Mouse (Mus musculus): ENCODE measurements at regions not wholly inside any gene's neighbourhood (a gene's known extent, or its start where the extent isn't known, plus 50 kb on each side); places are given as distances from the start of the nearest gene placed in this dataset.

DNA sequence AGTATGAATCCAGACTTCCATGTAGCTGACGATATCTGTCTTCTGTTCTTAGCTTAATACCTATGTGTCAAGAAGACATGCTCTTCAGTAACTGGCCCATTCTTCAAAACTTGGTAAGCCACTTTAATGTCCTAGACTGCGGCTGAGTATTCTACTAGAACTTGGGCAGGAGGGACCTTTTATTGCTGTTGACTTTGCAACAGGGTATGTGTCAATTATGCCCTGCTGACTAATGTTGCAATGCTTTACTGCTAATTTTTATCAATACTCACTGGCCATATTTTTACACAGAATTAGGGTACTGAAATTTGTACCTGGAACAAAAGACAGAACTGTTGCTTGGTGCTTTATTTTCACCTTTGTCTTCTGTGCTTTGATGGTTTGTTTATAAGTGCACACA, 746.9 kb downstream of the Ppargc1a start:
- DNase-seq (ENCODE audit: low read depth, low spot score), result no peak

DNA sequence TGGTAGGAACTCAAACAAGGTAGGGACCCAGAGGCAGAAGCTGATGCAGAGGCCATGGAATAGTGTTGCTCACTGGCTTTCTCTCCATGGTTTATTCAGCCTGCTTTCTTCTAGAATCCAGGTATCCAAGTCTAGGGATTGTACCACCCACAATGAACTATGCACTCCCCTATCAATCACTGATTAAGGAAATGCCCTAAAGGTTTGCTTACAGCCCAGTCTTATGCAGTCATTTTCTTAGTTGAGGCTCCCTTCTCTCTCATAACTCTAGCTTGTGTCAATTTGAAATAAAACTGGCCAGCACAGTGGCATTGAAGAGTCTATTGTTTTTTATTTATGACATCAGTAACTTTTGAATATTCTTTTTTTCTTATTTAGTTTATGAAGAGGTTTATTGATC, 747.6 kb downstream of the Ppargc1a start:
- DNase-seq (ENCODE audit: low read depth, low spot score), result no peak

DNA sequence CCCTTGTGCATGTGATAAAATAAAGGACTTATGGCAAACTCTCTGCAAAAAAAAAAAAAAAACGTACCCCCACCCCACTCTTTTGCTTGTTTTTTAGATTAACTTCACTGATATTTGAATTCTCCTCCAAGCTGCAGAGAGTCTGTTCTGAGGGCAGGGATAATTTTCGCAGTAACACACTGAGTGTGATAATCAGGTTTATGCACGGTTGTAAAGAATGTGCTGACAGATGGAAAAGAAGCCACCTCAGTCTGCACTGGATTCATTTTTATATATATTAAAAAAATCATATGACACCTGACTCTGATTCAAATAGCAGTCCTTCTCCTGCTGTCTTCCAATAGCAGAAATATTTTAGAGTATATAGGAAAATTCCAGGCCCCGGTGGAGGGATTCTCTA, 736.5 kb upstream of the Adgra3 start:
- no peak for DNase-seq (ENCODE audit: low read depth, low spot score)

- no peak for DNase-seq (ENCODE audit: low read depth, low spot score)
These were observed 735.8 kb upstream of the Adgra3 start for GRCm38 (mm10) chr5:50794453-50795169.

- no peak for DNase-seq (ENCODE audit: low read depth, low spot score)
These were observed 734.8 kb upstream of the Adgra3 start for GRCm38 (mm10) chr5:50793558-50793957.

DNA sequence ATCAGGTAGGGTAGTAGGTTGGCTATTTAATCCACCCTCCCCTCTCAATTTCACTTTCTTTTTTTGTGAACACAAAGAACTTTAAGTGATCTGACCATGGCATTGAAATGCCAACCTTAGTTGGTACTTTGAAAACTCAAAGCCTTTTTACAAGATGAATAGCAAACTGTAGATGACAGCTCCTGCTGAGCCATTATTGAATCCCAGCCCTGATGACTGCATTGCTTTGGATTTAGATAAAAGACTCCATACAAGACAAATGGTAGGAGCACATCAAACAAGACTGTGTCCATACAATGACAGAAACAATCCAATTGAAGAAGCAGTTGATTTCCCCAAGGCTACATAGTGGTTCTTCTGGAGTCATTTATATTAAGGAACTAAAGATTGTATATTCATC, 726.5 kb upstream of the Adgra3 start:
- no peak for DNase-seq (ENCODE audit: low read depth, low spot score)

DNA sequence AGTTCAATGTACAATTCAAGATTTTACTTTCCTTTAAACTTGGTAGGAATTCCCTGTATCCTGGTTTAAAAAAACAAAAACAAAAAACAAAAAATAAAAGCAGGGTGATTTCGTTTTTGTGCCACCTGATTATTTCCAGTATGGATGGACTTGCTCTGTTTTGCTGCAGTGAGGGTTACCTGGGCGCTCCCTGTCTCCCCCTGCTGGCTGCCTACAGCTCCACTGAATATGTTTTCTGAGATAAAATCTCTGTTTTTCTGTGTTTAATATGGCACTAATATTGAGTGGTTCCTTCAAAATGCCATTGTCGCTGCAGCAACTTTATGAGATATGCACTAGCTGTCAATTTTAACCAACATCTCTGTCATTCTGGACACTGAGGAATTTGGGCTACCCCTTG, 720.3 kb upstream of the Adgra3 start:
- no peak for DNase-seq (ENCODE audit: low read depth, low spot score)

- DNase-seq (ENCODE audit: low read depth, low spot score), result no peak
These were observed 719.4 kb upstream of the Adgra3 start for GRCm38 (mm10) chr5:50778221-50778620.

DNA sequence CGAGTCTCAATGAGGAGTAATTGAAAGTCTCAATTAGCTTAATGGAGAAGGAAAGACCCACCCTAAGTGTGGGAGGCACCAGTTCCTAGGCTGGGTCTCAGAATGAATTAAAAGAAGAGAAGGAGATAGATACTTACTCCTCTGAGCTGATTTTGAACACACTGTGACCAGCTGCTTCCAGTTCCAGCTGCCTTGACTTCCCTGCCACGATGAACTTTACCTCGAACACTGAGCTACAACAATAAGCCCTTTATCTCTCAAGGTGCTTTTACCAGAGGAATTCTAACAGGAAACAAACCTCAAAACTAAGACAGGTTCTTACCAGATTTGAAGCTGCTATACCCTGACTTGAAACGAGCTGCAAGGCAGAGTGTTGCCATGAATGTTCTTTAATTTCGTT, 703.5 kb upstream of the Adgra3 start:
- DNase-seq (ENCODE audit: low read depth, low spot score), result no peak

GRCm38 (mm10) chr5:50760386-50760785, 701.6 kb upstream of the Adgra3 start:
- DNase-seq (ENCODE audit: low read depth, low spot score), result no peak

DNA sequence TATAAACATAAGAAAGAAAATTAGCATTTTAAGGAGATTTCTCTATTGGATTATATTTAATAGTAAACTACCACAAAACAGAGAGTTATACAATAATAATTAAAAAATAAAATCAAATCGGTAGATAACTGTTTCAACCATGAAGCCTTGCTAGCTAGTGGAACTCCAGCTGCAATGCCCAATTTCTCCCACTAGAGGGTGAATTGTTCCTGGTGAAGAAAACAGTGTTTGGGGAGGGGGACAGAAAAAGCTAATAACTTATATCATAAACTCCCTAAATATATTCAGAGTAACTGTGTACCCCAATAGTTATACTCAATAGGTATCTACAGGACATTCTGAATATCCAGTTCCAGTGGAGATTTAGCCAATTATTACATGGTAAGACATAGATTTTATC, 694.0 kb upstream of the Adgra3 start:
- no peak for DNase-seq (ENCODE audit: low read depth, low spot score)

- DNase-seq (ENCODE audit: low read depth, low spot score), result no peak
These were observed 692.6 kb upstream of the Adgra3 start for GRCm38 (mm10) chr5:50751358-50751757.

- no peak for DNase-seq (ENCODE audit: low read depth, low spot score)
These were observed 684.2 kb upstream of the Adgra3 start for GRCm38 (mm10) chr5:50743030-50743429.

DNA sequence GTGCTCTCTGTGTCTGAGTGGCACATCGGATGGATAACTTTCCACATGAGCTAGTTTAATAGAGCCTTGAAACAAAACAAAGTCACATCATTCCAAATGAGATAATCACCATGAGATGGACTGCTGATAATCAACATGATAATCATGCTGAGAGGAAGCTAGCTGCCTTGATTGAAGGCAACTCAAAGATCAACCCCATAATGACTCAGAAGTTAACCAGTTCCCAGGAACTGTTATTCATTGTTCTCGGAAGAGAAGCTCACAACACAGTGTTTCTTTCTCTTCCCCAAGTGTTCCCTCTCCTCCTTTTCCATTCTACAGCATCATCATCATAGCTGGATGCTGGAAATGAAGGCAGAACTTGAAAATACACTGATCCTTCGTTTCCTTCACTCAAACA, 674.9 kb upstream of the Adgra3 start:
- no peak for DNase-seq (ENCODE audit: low read depth, low spot score)

DNA sequence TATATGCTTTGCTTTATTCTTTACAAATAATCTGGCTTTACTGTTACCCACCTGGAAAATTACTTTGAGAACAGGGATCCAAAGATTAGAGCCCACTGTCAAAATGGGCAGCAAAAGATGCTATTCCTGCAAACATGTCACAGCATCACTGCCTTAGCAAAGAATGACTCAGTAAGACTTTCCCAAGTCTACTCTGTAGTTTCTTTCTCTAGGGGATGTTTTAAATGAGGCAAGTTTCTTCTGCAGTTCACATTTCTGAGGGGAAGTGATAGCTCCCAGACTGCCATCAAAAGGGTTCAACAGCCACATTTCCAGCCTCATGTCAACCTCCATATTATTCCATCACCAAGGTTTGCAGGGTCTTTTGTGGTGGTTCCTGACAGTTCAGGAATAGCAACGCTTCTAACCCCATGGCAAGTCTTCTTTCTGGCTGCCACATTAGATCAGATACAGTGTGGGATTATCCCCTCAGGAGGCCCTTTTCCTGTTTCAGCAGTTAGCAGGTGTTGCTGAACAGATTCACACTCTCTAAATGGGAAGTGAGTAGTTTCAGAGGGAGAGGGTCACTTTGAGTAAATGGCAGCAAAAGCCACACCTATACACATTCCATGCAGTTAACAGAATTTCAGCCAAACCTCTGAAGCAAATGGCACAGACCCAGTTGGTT, 669.7 kb upstream of the Adgra3 start:
- DNase-seq (ENCODE audit: low read depth, low spot score), result no peak

DNA sequence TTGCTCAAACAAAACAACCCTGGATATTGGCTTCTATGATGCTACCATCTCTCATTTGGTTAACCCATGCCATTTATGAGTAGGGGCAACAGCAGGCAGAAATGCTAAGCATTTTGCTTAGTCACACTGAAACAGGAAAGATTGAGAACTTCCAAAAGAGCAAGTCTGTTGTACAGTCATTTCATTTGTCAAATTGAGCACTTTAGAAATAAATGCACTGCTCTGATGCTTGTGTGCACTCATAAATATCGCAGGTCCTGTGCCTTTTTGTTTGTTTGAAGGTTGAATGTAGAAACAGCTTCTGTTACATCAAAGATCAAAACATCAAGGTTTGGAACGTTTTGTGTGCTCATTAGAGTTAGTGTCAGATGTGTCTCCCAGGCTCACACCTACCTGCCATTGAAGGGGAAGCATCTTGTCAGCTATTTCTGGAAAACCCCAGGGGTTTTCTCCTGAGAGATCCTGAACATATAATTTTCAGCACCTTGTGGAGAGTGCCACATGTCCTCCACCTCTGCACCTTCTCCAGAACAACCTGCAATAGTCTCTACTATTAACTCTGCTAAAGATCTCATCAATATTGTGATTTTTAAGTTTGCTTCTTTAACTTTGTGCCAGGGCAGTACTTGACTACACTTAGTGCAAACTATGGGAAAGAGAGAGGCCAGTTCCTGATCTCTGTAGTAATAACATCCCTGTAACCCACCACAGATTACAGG, 648.3 kb upstream of the Adgra3 start:
- DNase-seq (ENCODE audit: low read depth, low spot score), result no peak

- DNase-seq (ENCODE audit: low read depth, low spot score), result no peak
These were observed 639.3 kb upstream of the Adgra3 start for GRCm38 (mm10) chr5:50698084-50698483.

DNA sequence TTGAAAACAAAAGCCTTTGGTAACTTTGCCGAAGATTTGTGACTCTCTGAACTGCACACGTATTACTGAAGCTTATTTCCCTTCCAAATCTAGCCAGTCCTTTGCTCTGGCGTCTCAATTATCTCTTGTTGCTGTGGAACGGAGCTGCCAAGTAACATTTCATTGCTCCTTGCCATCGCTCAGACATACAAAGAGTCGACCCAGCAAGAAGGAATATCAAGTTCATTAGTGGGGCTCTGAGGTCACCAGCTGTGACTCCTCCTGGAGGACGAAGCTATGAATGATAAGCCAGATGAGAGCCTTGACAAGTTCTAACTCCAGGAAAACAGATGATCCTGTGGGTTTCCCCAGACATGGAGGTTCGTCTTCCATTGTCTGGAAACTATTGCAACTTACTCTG, 638.8 kb upstream of the Adgra3 start:
- no peak for DNase-seq (ENCODE audit: low read depth, low spot score)

DNA sequence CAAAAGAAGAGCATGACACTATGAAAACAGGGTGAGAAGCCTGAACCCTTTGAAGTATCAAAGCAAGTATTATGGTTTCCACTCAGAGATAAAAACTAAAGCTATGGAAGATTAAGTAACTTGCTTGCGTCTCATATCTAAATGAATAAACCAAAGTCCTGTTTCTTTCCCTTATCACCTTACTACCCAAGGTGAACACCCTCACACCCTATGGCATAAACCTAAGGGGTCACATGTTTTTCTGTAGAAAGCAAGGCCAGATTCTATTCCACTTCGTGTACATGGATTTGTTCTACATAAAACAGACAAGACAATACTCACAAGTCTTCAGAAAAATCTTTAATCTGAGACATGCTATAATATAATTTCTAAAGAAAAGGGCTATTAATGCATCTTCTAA, 629.6 kb upstream of the Adgra3 start:
- DNase-seq (ENCODE audit: low read depth, low spot score), result no peak

GRCm38 (mm10) chr5:50683966-50684365, 625.2 kb upstream of the Adgra3 start:
- no peak for DNase-seq (ENCODE audit: low read depth, low spot score)

- no peak for DNase-seq (ENCODE audit: low read depth, low spot score)
These were observed 577.7 kb upstream of the Adgra3 start for GRCm38 (mm10) chr5:50636539-50636938.

DNA sequence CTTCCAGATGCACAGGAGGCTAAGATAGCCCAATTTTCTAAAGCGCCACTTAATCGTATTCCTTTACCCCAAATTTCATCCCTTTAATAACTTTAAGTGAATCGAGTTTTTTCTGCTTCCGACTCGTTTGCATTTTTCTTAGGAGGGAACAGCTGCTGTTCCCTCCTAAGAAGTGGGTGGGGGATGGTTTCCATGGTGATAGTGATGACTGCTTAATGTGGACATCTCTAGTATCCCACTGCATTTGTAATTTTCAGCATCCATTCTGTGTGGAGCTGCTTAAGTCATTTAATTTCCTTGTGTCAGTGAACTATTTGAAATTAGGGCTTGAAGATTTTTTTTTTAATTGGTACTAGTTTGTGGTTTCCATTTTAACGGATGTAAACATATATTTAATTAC, 567.8 kb upstream of the Adgra3 start:
- DNase-seq (ENCODE audit: low read depth, low spot score), result peak; percentile 53

GRCm38 (mm10) chr5:50624206-50624605, 565.4 kb upstream of the Adgra3 start:
- DNase-seq (ENCODE audit: low read depth, low spot score), result no peak

All from telencephalon, adult 2 months (tissue).